Comparison of ENCODE assay signal across 20 mouse cellular contexts in genomic region chr2:10307376-10307775, GRCm38 (mm10).
DNase-seq lines count a peak whose midpoint lies in the region; ATAC-seq and TF ChIP-seq lines count a peak whose summit lies in the region.
"Had no signal": no experiment of that assay in that cellular context is flagged by ENCODE, and none has a peak within 500 bp of the region (broad histone marks: within the 10 kb centered on the region; RNA-seq: fewer than 3 reads in every experiment).

No protein-coding gene starts in this region.

- H3K79me2 ChIP-seq in MEL (ENCODE audit: control insufficient read depth, insufficient read depth, low read length, poor library complexity): no peaks in the 10 kb centered on the region

- no peak overlapping the region for H3K4me3 ChIP-seq in MEL (ENCODE audit: control insufficient read depth in 1 of 2, insufficient read depth in 1 of 2, low read depth in 2 of 2, low read length in 2 of 2)
- H3K4me3 ChIP-seq in erythroblast, embryonic 14.5 days (replicated peaks): peak overlapping the region; percentile 68
- H3K4me3 ChIP-seq in liver, embryonic 15.5 days (replicated peaks): peak overlapping the region; percentile 21
- H3K4me3 ChIP-seq in hindbrain, embryonic 13.5 days: no peak overlapping the region
- H3K4me3 ChIP-seq: gastrocnemius, adult 2 months; hindbrain, embryonic 10.5 days; limb, embryonic 15.5 days had no signal

- no peak for TF ChIP-seq POLR2A in MEL (IDR thresholded peaks at IDR 0.05; ENCODE audit: control insufficient read depth in 1 of 2, insufficient read depth in 1 of 2, low read depth in 1 of 2, low read length in 2 of 2, poor library complexity in 1 of 2)

- peak overlapping the region; percentile 47 for H3K4me2 ChIP-seq in liver, embryonic 15.5 days
- no peak overlapping the region for H3K4me2 ChIP-seq in hindbrain, embryonic 13.5 days
- H3K4me2 ChIP-seq: limb, embryonic 15.5 days had no signal

- TF ChIP-seq RAD21 in MEL (IDR thresholded peaks at IDR 0.05; ENCODE audit: low read depth, low read length): no peak

- no peaks in the 10 kb centered on the region; a peak in 1 of 4 replicates for H3K27me3 ChIP-seq in MEL (ENCODE audit: control insufficient read depth in 1 of 2, insufficient read depth in 2 of 2, low read length in 2 of 2)
- H3K27me3 ChIP-seq in erythroblast, embryonic 14.5 days (ENCODE audit: control insufficient read depth): no peaks in the 10 kb centered on the region
- H3K27me3 ChIP-seq in liver, embryonic 15.5 days: no peaks in the 10 kb centered on the region
- 0 out of 2 replicates have a peak, but pooled peaks cover 4% of the 10 kb centered on the region for H3K27me3 ChIP-seq in hindbrain, embryonic 13.5 days
- H3K27me3 ChIP-seq: limb, embryonic 15.5 days had no signal

- no peak overlapping the region for H3K27ac ChIP-seq in MEL (ENCODE audit: control insufficient read depth, low read depth, low read length)
- H3K27ac ChIP-seq in liver, embryonic 15.5 days (replicated peaks): peak overlapping the region; percentile 45; the same call in 1 of the 2 replicates
- H3K27ac ChIP-seq in hindbrain, embryonic 13.5 days: no peak overlapping the region
- H3K27ac ChIP-seq: gastrocnemius, adult 2 months; hindbrain, embryonic 10.5 days; limb, embryonic 15.5 days had no signal

- H3K36me3 ChIP-seq in MEL (ENCODE audit: control insufficient read depth in 1 of 2, insufficient read depth in 2 of 2, low read length in 2 of 2): peaks cover 0 to 2% of the 10 kb centered on the region in 2 experiments; a peak in 1 of 4 replicates
- no peaks in the 10 kb centered on the region; the same call in 1 of the 2 replicates for H3K36me3 ChIP-seq in erythroblast, embryonic 14.5 days (ENCODE audit: control insufficient read depth)
- H3K36me3 ChIP-seq in liver, embryonic 15.5 days (replicated peaks): no peaks in the 10 kb centered on the region
- H3K36me3 ChIP-seq in hindbrain, embryonic 13.5 days: no peaks in the 10 kb centered on the region
- H3K36me3 ChIP-seq: hindbrain, embryonic 10.5 days; limb, embryonic 15.5 days had no signal

- peaks cover 0 to 6% of the 10 kb centered on the region in 2 experiments; a peak in 1 of 4 replicates for H3K4me1 ChIP-seq in MEL (ENCODE audit: control insufficient read depth in 1 of 2, insufficient read depth in 2 of 2, low read length in 2 of 2)
- H3K4me1 ChIP-seq in erythroblast, embryonic 14.5 days (ENCODE audit: control insufficient read depth): peaks cover 28% of the 10 kb centered on the region
- H3K4me1 ChIP-seq in liver, embryonic 15.5 days (replicated peaks): peaks cover 23% of the 10 kb centered on the region
- no peaks in the 10 kb centered on the region for H3K4me1 ChIP-seq in hindbrain, embryonic 13.5 days (replicated peaks)
- H3K4me1 ChIP-seq: hindbrain, embryonic 10.5 days; limb, embryonic 15.5 days had no signal

- peak; percentile 85 for ATAC-seq in liver, embryonic 15.5 days (ENCODE audit: insufficient read depth)
- no peak for ATAC-seq in monocyte, adult 5-6 weeks (replicated peaks; ENCODE audit: insufficient number of reproducible peaks, low FRiP score, low TSS enrichment, poor library complexity, severe bottlenecking)
- ATAC-seq in hindbrain, embryonic 13.5 days (ENCODE audit: low FRiP score): no peak
- ATAC-seq: CD4-positive, CD25-positive, alpha-beta regulatory T cell, adult 4 months had no signal

- WGBS in liver, embryonic 15.5 days (ENCODE audit: insufficient replicate concordance): 21% methylated on average over 4 of the region's 4 CpGs
- WGBS in hindbrain, embryonic 13.5 days: 84% methylated on average over 4 of the region's 4 CpGs

- no peak for TF ChIP-seq EP300 in MEL (IDR thresholded peaks at IDR 0.05; ENCODE audit: low read depth in 1 of 2, low read length in 2 of 2)

- H3K9ac ChIP-seq in MEL (ENCODE audit: control insufficient read depth, low read depth, low read length, poor library complexity, severe bottlenecking): no peak overlapping the region
- H3K9ac ChIP-seq in liver, embryonic 15.5 days: no peak overlapping the region
- H3K9ac ChIP-seq in hindbrain, embryonic 13.5 days: no peak overlapping the region
- H3K9ac ChIP-seq: limb, embryonic 15.5 days had no signal

- TF ChIP-seq CTCF in MEL (IDR thresholded peaks at IDR 0.05 in 2 of 3, conservative IDR thresholded peaks at IDR 0.05 in 1 of 3; ENCODE audit: control insufficient read depth in 1 of 3, insufficient read depth in 1 of 3, low read depth in 2 of 3, low read length in 3 of 3, poor library complexity in 1 of 3, severe bottlenecking in 1 of 3): no peak

- no peaks in the 10 kb centered on the region for H3K9me3 ChIP-seq in MEL (replicated peaks; ENCODE audit: insufficient read depth, low read length)
- H3K9me3 ChIP-seq in erythroblast, embryonic 14.5 days (ENCODE audit: control insufficient read depth, low read length): no peaks in the 10 kb centered on the region
- H3K9me3 ChIP-seq in liver, embryonic 15.5 days (replicated peaks): no peaks in the 10 kb centered on the region
- H3K9me3 ChIP-seq in hindbrain, embryonic 13.5 days: no peaks in the 10 kb centered on the region
- H3K9me3 ChIP-seq: hindbrain, embryonic 10.5 days; limb, embryonic 15.5 days had no signal

- DNase-seq in 416B (ENCODE audit: low read depth): peak; percentile 29
- DNase-seq in MEL (ENCODE audit: low read depth, low spot score): peak; percentile 23
- no peak for DNase-seq in gastrocnemius, adult 18-20 months (ENCODE audit: low spot score)
- DNase-seq in right cerebral cortex, postnatal 10 days (ENCODE audit: low spot score in 2 of 2): no peak
- DNase-seq: cerebellum, adult 11 months; cerebellum, postnatal 10 days; embryo, embryonic 11 days; gastrocnemius, adult 2 months; kidney, adult 8-10 months; kidney, postnatal 25 days; retina, postnatal 1 day; thymus, adult 18-20 months; thymus, postnatal 4 days had no signal

TF ChIP-seq in MEL, 35 proteins besides CTCF, POLR2A, EP300 and RAD21:
- TF ChIP-seq USF2 (IDR thresholded peaks at IDR 0.05; ENCODE audit: borderline replicate concordance in 1 of 2, insufficient read depth in 1 of 2, low read depth in 1 of 2, low read length in 2 of 2) (peak in 1 of 2 experiments; percentile 60; a peak in 1 of 4 replicates), USF1 (IDR thresholded peaks at IDR 0.05; ENCODE audit: low read depth, low read length) (peak; percentile 88), SIN3A (IDR thresholded peaks at IDR 0.05; ENCODE audit: low read length) (no peak), TCF12 (IDR thresholded peaks at IDR 0.05; ENCODE audit: low read depth, low read length) (0 out of 2 replicates have a peak, but pooled peaks have one; percentile 17), GATA1 (IDR thresholded peaks at IDR 0.05; ENCODE audit: low read depth, low read length) (0 out of 2 replicates have a peak, but pooled peaks have one; percentile 19), MAFK (IDR thresholded peaks at IDR 0.05; ENCODE audit: borderline replicate concordance, low read depth, low read length) (no peak)

Comparison
In these comparisons a context has a peak if more than half of its experiments do, and no peak if none do; other contexts are left out.
1. DNase-seq: peak in 416B (single experiment) and MEL (single experiment); none in gastrocnemius, adult 18-20 months (single experiment) and right cerebral cortex, postnatal 10 days (0 of 2).
2. H3K4me3 ChIP-seq: peak in erythroblast, embryonic 14.5 days (single experiment) and liver, embryonic 15.5 days (single experiment); none in MEL (0 of 2) and hindbrain, embryonic 13.5 days (single experiment).